Mouse (Mus musculus) stomach, postnatal 0 days (tissue): ENCODE measurements at regions not wholly inside any gene's neighbourhood (a gene's known extent, or its start where the extent isn't known, plus 50 kb on each side); places are given as distances from the start of the nearest gene placed in this dataset.

Experiments used
- ATAC-seq: fragments of 200-750 bp; cut with Nextera tagmentation; 2 replicates; pipeline ENCODE4 v1.8.0; 2017; ENCODE audit not compliant: low FRiP score, low TSS enrichment
- DNase-seq: peaks from one replicate; pipeline ENCODE4 v3.0.0-alpha.2; 2016; ENCODE audit warnings: low spot score
- H3K27ac ChIP-seq: fragments of 300-500 bp; sonication (generic); replicated peaks from 2 replicates; pipeline ENCODE4 v1.5.1; 2014; ENCODE audit warnings: mild to moderate bottlenecking, control low read depth
- H3K27me3 ChIP-seq: fragments of 300-500 bp; sonication (generic); 2 replicates; pipeline ENCODE4 v1.6.1; 2014; ENCODE audit warnings: low read length; ENCODE audit not compliant: control insufficient read depth, insufficient read depth
- H3K36me3 ChIP-seq: fragments of 300-500 bp; sonication (generic); 2 replicates; pipeline ENCODE4 v1.6.1; 2014; ENCODE audit warnings: low read length, mixed read lengths; ENCODE audit not compliant: control insufficient read depth, insufficient read depth
- H3K4me1 ChIP-seq: fragments of 300-500 bp; sonication (generic); replicated peaks from 2 replicates; pipeline ENCODE4 v1.6.1; 2014; ENCODE audit warnings: antibody characterized with exemption; ENCODE audit not compliant: control insufficient read depth, insufficient read depth
- H3K4me2 ChIP-seq: fragments of 300-500 bp; sonication (generic); replicated peaks from 2 replicates; pipeline ENCODE4 v1.6.1; 2014; ENCODE audit warnings: low read depth, mild to moderate bottlenecking, control low read depth, moderate library complexity
- H3K4me3 ChIP-seq: fragments of 300-500 bp; sonication (generic); 2 replicates; pipeline ENCODE4 v1.5.1; 2014; ENCODE audit warnings: low read depth, low read length, control low read depth
- H3K9ac ChIP-seq: fragments of 300-500 bp; sonication (generic); 2 replicates; pipeline ENCODE4 v1.6.1; 2014; ENCODE audit warnings: mild to moderate bottlenecking, low read length, control low read depth, mixed read lengths
- H3K9me3 ChIP-seq: fragments of 300-500 bp; sonication (generic); 2 replicates; pipeline ENCODE4 v1.6.1; 2016; ENCODE audit warnings: low read length; ENCODE audit not compliant: control insufficient read depth
- CTCF ChIP-seq: IDR thresholded peaks from 2 replicates; pipeline ENCODE4 v1.5.1; 2016; ENCODE audit warnings: antibody characterized with exemption, low read depth, mild to moderate bottlenecking, moderate library complexity
- EP300 ChIP-seq: optimal IDR thresholded peaks from 2 replicates; pipeline ENCODE3; 2016; ENCODE audit warnings: antibody characterized with exemption
- WGBS: fragments of 180-500 bp; shearing (Covaris S2); extraction: QIAGEN DNeasy Blood & Tissue Kit; methylation state at CpG from one replicate; pipeline ENCODE4 v1.1.7; 2014; 5-methylcytosine and 5-hydroxymethylcytosine counted together

- H3K36me3 ChIP-seq, result no peaks in the 10 kb centered on the region
- H3K27ac ChIP-seq, result no peak overlapping the region
- no peaks in the 10 kb centered on the region for H3K9me3 ChIP-seq
- H3K4me2 ChIP-seq, result no peak overlapping the region
- no peak for DNase-seq
- TF ChIP-seq CTCF, result no peak
- no peak for TF ChIP-seq EP300
- no peaks in the 10 kb centered on the region for H3K4me1 ChIP-seq
- H3K27me3 ChIP-seq, result no peaks in the 10 kb centered on the region
- WGBS, result 33% methylated on average over 4 of the region's 4 CpGs
- no peak overlapping the region for H3K4me3 ChIP-seq
- no peak for ATAC-seq
- no peak overlapping the region for H3K9ac ChIP-seq
These were observed 283.5 kb downstream of the Naf1 start for GRCm38 (mm10) chr8:67143479-67143878.

GRCm38 (mm10) chr8:67181741-67182140 lies 321.7 kb downstream of the Naf1 start:
- Histone ChIP-seq H3K36me3 (no peaks in the 10 kb centered on the region), H3K4me3 (no peak overlapping the region), H3K4me1 (no peaks in the 10 kb centered on the region), H3K27me3 (no peaks in the 10 kb centered on the region), H3K27ac (no peak overlapping the region), H3K4me2 (no peak overlapping the region), H3K9ac (no peak overlapping the region), H3K9me3 (no peaks in the 10 kb centered on the region)
- ATAC-seq (no peak), DNase-seq (no peak)
- WGBS, result 86% methylated on average over 5 of the region's 5 CpGs
- TF ChIP-seq EP300, result no peak
- TF ChIP-seq CTCF, result no peak

GRCm38 (mm10) chr8:67199213-67199612 lies 324.4 kb upstream of the Nat3 start:
- no peak overlapping the region for H3K4me3 ChIP-seq
- H3K4me1 ChIP-seq, result no peaks in the 10 kb centered on the region
- H3K36me3 ChIP-seq, result no peaks in the 10 kb centered on the region
- no peaks in the 10 kb centered on the region for H3K27me3 ChIP-seq
- ATAC-seq, result no peak
- no peaks in the 10 kb centered on the region for H3K9me3 ChIP-seq
- no peak overlapping the region for H3K27ac ChIP-seq
- no peak overlapping the region for H3K9ac ChIP-seq
- TF ChIP-seq CTCF (no peak), EP300 (no peak)
- no peak for DNase-seq
- no peak overlapping the region for H3K4me2 ChIP-seq

- no peaks in the 10 kb centered on the region for H3K27me3 ChIP-seq
- WGBS, result 86% methylated on average over 1 of the region's 1 CpGs
- H3K9ac ChIP-seq, result no peak overlapping the region
- H3K36me3 ChIP-seq, result no peaks in the 10 kb centered on the region
- no peaks in the 10 kb centered on the region for H3K4me1 ChIP-seq
- TF ChIP-seq CTCF, result no peak
- no peak for TF ChIP-seq EP300
- no peak overlapping the region for H3K4me3 ChIP-seq
- no peak overlapping the region for H3K4me2 ChIP-seq
- no peak overlapping the region for H3K27ac ChIP-seq
- H3K9me3 ChIP-seq, result no peaks in the 10 kb centered on the region
- no peak for DNase-seq
- no peak for ATAC-seq
These were observed 317.6 kb upstream of the Nat3 start for GRCm38 (mm10) chr8:67206064-67206463.

GRCm38 (mm10) chr8:67231921-67232701 lies 291.5 kb upstream of the Nat3 start:
- H3K4me2 ChIP-seq, result no peak overlapping the region
- H3K36me3 ChIP-seq, result no peaks in the 10 kb centered on the region
- H3K27ac ChIP-seq, result no peak overlapping the region
- WGBS, result 66% methylated on average over 7 of the region's 7 CpGs
- H3K9ac ChIP-seq, result no peak overlapping the region
- H3K4me1 ChIP-seq, result no peaks in the 10 kb centered on the region
- TF ChIP-seq EP300 (no peak), CTCF (no peak)
- H3K27me3 ChIP-seq, result no peaks in the 10 kb centered on the region
- ATAC-seq (no peak), DNase-seq (no peak)
- no peaks in the 10 kb centered on the region for H3K9me3 ChIP-seq
- H3K4me3 ChIP-seq, result no peak overlapping the region

- H3K27ac ChIP-seq, result no peak overlapping the region
- no peak overlapping the region for H3K4me3 ChIP-seq
- H3K36me3 ChIP-seq, result no peaks in the 10 kb centered on the region
- no peak overlapping the region for H3K9ac ChIP-seq
- no peaks in the 10 kb centered on the region for H3K27me3 ChIP-seq
- ATAC-seq (no peak), DNase-seq (no peak)
- WGBS, result 71% methylated on average over 1 of the region's 1 CpGs
- no peak for TF ChIP-seq EP300
- TF ChIP-seq CTCF, result no peak
- H3K9me3 ChIP-seq, result no peaks in the 10 kb centered on the region
- no peaks in the 10 kb centered on the region for H3K4me1 ChIP-seq
- H3K4me2 ChIP-seq, result no peak overlapping the region
These were observed 284.7 kb upstream of the Nat3 start for GRCm38 (mm10) chr8:67238934-67239333.
